Mouse (Mus musculus) limb, embryonic 14.5 days (tissue): Measurements from ENCODE around the gene Rgs2. TPM values are rescaled to one million over a fixed set of nuclear protein-coding genes. Genes with fewer than 3 reads are reported as not detected.

Source experiments
- ATAC-seq: fragments of 200-750 bp; cut with Nextera tagmentation; 2 replicates; pipeline ENCODE4 v1.8.0; 2017; ENCODE audit warnings: low read depth, moderate number of reproducible peaks, moderate TSS enrichment; ENCODE audit not compliant: low FRiP score
- DNase-seq: peaks from one replicate; pipeline ENCODE4 v3.0.0-alpha.2; 2015; ENCODE audit warnings: low spot score
- H3K27ac ChIP-seq: fragments of 300-500 bp; sonication (generic); replicated peaks from 2 replicates; pipeline ENCODE4 v1.5.1; 2014; ENCODE audit warnings: low read depth, mild to moderate bottlenecking, low read length, moderate library complexity, mixed read lengths
- H3K27me3 ChIP-seq: fragments of 300-500 bp; sonication (generic); 2 replicates; pipeline ENCODE4 v1.6.1; 2014; ENCODE audit warnings: low read length, mixed read lengths; ENCODE audit not compliant: control insufficient read depth, insufficient read depth
- H3K36me3 ChIP-seq: fragments of 300-500 bp; sonication (generic); 2 replicates; pipeline ENCODE4 v1.6.1; 2014; ENCODE audit warnings: mild to moderate bottlenecking, low read length, moderate library complexity, mixed read lengths; ENCODE audit not compliant: control insufficient read depth, insufficient read depth
- H3K4me1 ChIP-seq: fragments of 300-500 bp; sonication (generic); 2 replicates; pipeline ENCODE4 v1.6.1; 2014; ENCODE audit warnings: antibody characterized with exemption, low read length, mixed read lengths; ENCODE audit not compliant: control insufficient read depth, insufficient read depth
- H3K4me2 ChIP-seq: fragments of 300-500 bp; sonication (generic); replicated peaks from 2 replicates; pipeline ENCODE4 v1.6.1; 2014; ENCODE audit warnings: low read depth, mild to moderate bottlenecking, low read length, moderate library complexity; ENCODE audit not compliant: severe bottlenecking
- H3K4me3 ChIP-seq: fragments of 300-500 bp; sonication (generic); replicated peaks from 2 replicates; pipeline ENCODE4 v1.5.1; 2014; ENCODE audit warnings: low read length
- H3K9ac ChIP-seq: fragments of 300-500 bp; sonication (generic); 2 replicates; pipeline ENCODE4 v1.6.1; 2014; ENCODE audit warnings: mild to moderate bottlenecking, low read depth, low read length, moderate library complexity; ENCODE audit not compliant: severe bottlenecking
- H3K9me3 ChIP-seq: fragments of 300-500 bp; sonication (generic); 2 replicates; pipeline ENCODE4 v1.6.1; 2016; ENCODE audit warnings: low read length; ENCODE audit not compliant: control insufficient read depth
- POLR2A ChIP-seq: fragments of 200-500 bp; IDR thresholded peaks from 2 replicates; pipeline ENCODE4 v1.8.0; 2012; ENCODE audit warnings: inconsistent platforms, mild to moderate bottlenecking, moderate library complexity, borderline replicate concordance; ENCODE audit not compliant: insufficient read depth, insufficient read length; ENCODE audit errors: extremely low read depth
- WGBS: fragments of 180-500 bp; shearing (Covaris S2); extraction: QIAGEN DNeasy Blood & Tissue Kit; methylation state at CpG from one replicate; pipeline ENCODE4 v1.1.7; 2014; 5-methylcytosine and 5-hydroxymethylcytosine counted together
- polyA plus RNA-seq, 2 experiments: library from polyadenylated mRNA; depleted of rRNA in 1 of 2; stranded (reverse) in 1 of 2; unstranded in 1 of 2; fragments of >200 nt; fragmentation: Nextera tagmentation in 1 of 2; extraction: Ambion mirVana in 1 of 2; gene quantifications; 2 replicates each; pipeline versions ENCODE4 v1.2.1 to v1.2.3; 2012 to 2014

The Rgs2 gene
- polyA plus RNA-seq, 2 experiments = 24.3 to 48.2 TPM

DNA sequence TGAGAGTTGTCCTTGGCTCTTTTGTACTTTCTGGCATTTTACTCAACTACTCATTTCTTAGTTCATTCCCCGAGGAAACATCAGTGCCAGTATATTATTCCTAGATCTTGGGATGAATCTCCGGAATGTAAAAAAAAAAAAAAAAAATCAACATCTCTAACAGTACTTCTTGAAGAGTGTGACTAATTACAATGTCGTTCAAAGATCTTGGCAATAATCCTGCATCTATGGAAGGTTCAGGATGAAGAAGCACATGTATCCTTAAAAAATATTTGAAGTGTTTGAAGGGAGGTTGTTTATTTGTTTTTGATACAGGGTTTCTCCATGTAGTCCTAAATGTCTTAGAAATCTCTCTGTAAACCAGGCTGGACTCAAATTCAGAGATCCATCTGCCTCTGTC is 41.7 kb downstream of the Rgs2 start:
- TF ChIP-seq POLR2A = no peak
- H3K9me3 ChIP-seq = no peaks in the 10 kb centered on the region
- H3K4me2 ChIP-seq = no peak overlapping the region
- 84% methylated on average over 3 of the region's 3 CpGs for WGBS
- ATAC-seq (no peak), DNase-seq (no peak)
- H3K4me1 ChIP-seq = no peaks in the 10 kb centered on the region
- H3K36me3 ChIP-seq = no peaks in the 10 kb centered on the region
- no peaks in the 10 kb centered on the region for H3K27me3 ChIP-seq
- no peak overlapping the region for H3K4me3 ChIP-seq
- H3K9ac ChIP-seq = no peak overlapping the region
- no peak overlapping the region for H3K27ac ChIP-seq

- Histone ChIP-seq H3K4me1 (no peaks in the 10 kb centered on the region), H3K27ac (no peak overlapping the region), H3K36me3 (no peaks in the 10 kb centered on the region), H3K4me2 (no peak overlapping the region), H3K9me3 (no peaks in the 10 kb centered on the region), H3K9ac (no peak overlapping the region), H3K27me3 (no peaks in the 10 kb centered on the region), H3K4me3 (no peak overlapping the region)
- ATAC-seq (no peak), DNase-seq (no peak)
- WGBS = 88% methylated on average over 2 of the region's 2 CpGs
- TF ChIP-seq POLR2A = no peak
Measured at GRCm38 (mm10) chr1:143960340-143960739, 43.6 kb downstream of the Rgs2 start.

GRCm38 (mm10) chr1:143956090-143956489 is 47.9 kb downstream of the Rgs2 start:
- Histone ChIP-seq H3K9ac (no peak overlapping the region), H3K4me1 (0 out of 2 replicates have a peak, but pooled peaks cover 1% of the 10 kb centered on the region), H3K9me3 (no peaks in the 10 kb centered on the region), H3K36me3 (no peaks in the 10 kb centered on the region), H3K27ac (no peak overlapping the region), H3K4me2 (no peak overlapping the region), H3K27me3 (no peaks in the 10 kb centered on the region), H3K4me3 (no peak overlapping the region)
- DNase-seq (no peak), ATAC-seq (no peak)
- 79% methylated on average over 1 of the region's 1 CpGs for WGBS
- TF ChIP-seq POLR2A = no peak

GRCm38 (mm10) chr1:143952841-143953240 is 51.1 kb downstream of the Rgs2 start:
- no peak for TF ChIP-seq POLR2A
- H3K4me3 ChIP-seq = no peak overlapping the region
- WGBS = 56% methylated on average over 2 of the region's 2 CpGs
- H3K36me3 ChIP-seq = no peaks in the 10 kb centered on the region
- no peak overlapping the region for H3K27ac ChIP-seq
- H3K4me2 ChIP-seq = no peak overlapping the region
- DNase-seq (no peak), ATAC-seq (no peak)
- H3K9ac ChIP-seq = no peak overlapping the region
- no peaks in the 10 kb centered on the region for H3K27me3 ChIP-seq
- peaks cover 7% of the 10 kb centered on the region; the same call in 1 of the 2 replicates for H3K4me1 ChIP-seq
- H3K9me3 ChIP-seq = no peaks in the 10 kb centered on the region

Other genes starting within 250 kb of the Rgs2 start
- 7.1 and 7.2 TPM in 2 replicates for gene Trove2, start 227.1 kb downstream of the Rgs2 start, polyA plus RNA-seq (2012; rRNA removed)
- gene Trove2, start 227.1 kb downstream of the Rgs2 start, polyA plus RNA-seq (2014; fragmentation: Nextera tagmentation; extraction: Ambion mirVana) = 18.7 and 20.5 TPM in 2 replicates
- 11.8 and 19.9 TPM in 2 replicates for gene Uchl5, start 226.9 kb downstream of the Rgs2 start, polyA plus RNA-seq (2012; rRNA removed)
- 57.5 and 63.8 TPM in 2 replicates for gene Uchl5, start 226.9 kb downstream of the Rgs2 start, polyA plus RNA-seq (2014; fragmentation: Nextera tagmentation; extraction: Ambion mirVana)
- gene Rgs13, start 173.2 kb upstream of the Rgs2 start, polyA plus RNA-seq (2012; rRNA removed) = 0.19 and 0.23 TPM in 2 replicates
- gene Rgs13, start 173.2 kb upstream of the Rgs2 start, polyA plus RNA-seq (2014; fragmentation: Nextera tagmentation; extraction: Ambion mirVana) = 0.47 and 0.67 TPM in 2 replicates
- 0.34 and 0.40 TPM in 2 replicates for gene Rgs1, start 245.1 kb upstream of the Rgs2 start, polyA plus RNA-seq (2012; rRNA removed)
- 0.51 and 1.2 TPM in 2 replicates for gene Rgs1, start 245.1 kb upstream of the Rgs2 start, polyA plus RNA-seq (2014; fragmentation: Nextera tagmentation; extraction: Ambion mirVana)